Mouse (Mus musculus) right cerebral cortex, adult 18-20 months (tissue): ENCODE measurements at regions not wholly inside any gene's neighbourhood (a gene's known extent, or its start where the extent isn't known, plus 50 kb on each side); places are given as distances from the start of the nearest gene placed in this dataset.
A peak's percentile ranks its signal among the peaks of the same experiment; 100 is the strongest.

Experiments used
- DNase-seq: peaks from one replicate; pipeline ENCODE4 v3.0.0; 2022; ENCODE audit warnings: mixed read lengths

DNA sequence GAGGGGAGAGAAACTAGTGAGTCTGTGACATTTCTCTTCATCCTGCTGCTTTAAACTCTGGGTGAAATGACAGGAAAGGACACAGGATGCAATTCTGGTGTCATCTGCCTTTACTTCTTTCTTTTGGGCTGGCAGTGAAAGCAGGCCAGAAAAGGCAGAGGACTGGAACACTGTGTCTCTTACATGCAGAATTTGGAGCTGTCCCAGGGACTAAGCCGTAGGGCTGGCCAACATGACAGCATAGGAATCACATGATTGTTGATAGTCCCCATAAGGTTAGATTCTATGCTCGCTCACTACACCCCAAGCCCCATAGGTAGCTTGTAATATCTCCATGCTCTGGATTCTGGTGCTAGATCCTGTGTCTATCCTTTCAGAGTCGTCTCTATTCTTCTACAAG, 274.5 kb upstream of the Klf4 start:
- no peak for DNase-seq

DNA sequence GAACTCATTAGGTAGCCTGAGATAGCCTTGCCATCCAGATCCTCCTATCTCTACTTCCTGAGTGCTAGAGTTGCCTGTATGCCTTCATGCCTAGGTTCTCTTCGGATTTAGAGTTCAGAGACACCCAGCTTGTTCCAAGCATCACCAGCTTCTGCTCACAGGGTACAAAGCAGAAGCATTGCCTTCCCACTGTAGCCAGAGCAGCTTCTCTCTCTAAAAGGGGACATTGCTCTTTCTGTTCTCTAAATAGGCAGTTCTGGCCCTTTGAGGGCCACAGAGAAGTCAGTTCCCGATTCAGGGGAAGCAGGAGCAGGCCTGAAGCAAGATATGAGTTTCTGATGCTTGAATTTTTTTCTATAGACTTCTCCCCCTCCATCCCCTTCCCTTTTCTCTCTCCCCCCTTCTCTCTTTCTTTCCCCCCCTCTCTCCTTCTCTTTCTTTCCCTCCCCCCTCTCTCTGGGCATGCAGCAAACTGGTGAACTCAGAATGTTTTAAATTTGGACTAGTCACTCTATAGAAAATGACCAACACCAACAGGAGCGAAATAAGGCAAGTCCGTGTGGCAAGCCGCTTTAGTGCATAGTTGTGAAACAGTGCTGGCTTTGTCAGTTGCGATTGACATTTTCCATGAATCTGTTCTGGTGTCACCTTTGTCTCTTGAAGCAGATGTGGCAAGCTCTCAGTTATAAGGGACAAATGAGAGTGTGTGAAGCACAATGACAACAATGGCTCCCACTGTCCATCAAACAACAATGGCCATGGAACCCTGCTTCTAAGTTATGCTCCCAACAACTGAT, 273.2 kb upstream of the Klf4 start:
- DNase-seq: no peak

DNA sequence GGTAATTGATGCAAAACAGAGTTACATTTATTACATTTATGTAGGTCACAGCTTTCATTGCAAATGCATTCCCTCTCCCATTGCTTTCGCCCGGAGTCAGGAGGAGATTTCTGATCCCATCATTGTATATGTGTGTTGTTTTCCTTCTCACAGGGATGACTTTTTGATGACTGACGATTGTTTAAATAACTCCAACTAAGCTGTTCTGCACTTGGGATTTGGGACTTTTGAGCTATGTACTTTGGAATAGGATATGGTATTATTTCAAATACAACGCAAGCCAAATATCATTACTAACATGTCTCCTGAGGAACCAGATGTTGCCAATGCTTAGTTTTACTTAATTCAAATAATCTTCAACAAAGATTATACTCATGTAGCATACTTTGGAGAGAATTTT, 269.8 kb upstream of the Klf4 start:
- no peak for DNase-seq

DNA sequence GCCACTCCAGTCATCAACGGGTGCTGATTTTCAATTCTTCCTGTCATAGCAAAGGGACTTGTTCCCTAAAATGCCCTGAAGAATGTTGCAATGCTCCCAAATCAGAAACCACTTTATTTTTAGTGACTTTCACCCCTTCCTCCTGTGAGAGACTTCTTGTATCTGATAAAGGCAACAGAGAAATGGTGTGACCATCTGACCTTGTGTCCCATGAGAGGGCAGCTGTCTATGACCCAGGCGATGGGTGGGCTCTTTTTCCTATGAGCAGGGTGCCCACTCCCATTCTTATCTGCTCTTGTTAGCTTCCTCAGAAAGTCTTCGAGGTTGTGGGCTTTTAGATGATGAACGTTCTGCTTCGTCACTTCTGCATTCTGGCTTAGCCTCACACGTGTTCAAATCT, 265.8 kb upstream of the Klf4 start:
- no peak for DNase-seq

DNA sequence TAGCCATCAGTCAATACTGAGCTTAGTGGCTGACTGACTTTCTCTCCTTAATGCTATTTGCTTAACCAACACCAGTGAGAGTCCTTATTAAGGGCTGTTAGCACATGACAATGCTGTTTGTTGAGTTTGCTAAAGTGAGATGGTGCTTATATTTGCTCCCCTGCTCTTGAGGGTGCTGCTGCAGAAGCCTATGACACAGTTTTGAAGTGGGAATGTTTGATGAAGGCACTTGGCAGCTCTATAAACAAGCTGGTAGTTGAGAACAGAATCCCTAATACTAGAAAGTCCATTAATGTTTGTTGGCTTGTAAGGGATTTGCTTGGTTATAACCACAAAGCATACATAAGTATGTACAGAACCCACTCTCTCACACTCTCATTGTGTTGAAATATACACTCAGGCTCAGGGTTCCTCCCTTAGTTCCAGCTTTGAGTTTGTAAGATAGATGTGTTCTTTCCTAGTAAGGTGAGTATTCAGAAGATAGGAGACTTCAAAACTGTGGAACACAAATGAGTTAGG, 249.1 kb upstream of the Klf4 start:
- DNase-seq: no peak

DNA sequence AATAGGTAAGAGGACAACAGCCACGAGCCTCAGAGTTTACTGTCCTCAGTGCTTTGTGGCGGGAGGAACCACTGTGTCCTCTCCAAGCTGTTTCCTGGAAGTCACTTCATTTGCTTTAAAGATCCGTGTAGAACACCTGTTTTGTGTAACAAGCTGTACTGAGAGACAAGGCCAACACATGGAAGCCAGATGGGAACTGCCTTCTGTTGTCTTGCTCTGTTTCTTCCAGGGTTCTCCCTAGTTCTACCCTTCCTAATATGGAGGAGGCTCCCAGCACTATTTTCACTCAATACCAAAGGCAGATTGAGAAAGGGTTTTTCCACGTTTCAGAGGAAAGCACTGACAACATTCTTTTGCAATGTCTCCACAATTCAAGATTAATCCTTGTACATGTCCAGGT, 247.3 kb upstream of the Klf4 start:
- no peak for DNase-seq

DNA sequence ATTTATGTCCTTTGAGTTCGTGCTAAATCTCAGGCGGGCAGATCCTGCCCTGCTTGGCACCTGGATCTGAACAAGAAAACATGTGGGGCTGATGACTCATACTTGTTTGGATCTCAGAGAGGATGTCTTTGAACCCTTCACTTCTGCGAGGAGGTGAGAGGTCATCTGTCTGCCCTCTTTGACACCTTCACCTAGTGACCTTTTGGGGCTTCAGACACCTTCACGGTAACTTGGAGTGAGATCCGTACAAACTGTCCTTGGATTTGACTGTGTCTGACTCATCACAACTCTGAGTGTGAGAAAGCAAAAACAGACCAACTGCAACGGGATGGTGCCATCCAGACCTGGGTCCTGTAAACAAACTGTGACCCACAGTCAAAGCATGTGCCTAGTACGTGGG, 243.6 kb upstream of the Klf4 start:
- no peak for DNase-seq

DNA sequence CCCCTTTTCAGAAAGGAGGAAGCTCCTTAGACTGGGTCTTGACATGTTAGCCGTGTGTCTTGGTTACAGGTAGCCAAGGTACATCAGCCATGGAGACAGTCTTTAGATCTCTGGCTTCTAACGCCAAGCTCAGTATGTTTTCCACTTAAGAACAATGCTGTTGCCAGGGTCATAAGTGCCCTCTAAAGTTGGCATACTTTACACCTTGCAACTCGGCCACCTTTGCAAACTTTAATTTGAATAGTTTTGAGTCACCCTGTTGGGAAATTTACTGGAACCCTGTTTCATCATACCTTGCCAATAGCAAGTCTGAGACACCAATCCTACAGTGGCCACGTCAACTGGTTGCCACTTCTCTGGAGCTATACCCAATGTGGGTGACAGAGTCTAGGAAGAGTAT, 242.3 kb upstream of the Klf4 start:
- no peak for DNase-seq

DNA sequence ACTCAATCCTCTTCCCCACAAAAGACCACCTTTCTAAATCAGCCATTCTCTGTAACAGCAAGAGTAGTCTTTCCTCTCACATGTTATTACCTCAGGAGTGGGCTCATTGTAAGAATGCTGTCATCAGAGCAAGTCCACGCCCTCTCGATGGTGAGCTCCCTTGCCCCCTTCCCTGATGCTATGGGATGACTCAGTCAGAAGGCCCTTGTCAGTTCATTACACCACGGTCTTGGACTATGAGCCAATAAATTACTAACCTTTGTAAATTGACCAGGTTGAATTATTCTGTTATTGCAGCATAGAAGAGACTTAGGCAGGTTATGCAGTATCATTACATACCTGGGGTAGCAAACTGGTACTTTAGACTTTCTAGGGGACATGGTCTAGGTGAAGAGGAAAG, 237.4 kb upstream of the Klf4 start:
- no peak for DNase-seq

DNA sequence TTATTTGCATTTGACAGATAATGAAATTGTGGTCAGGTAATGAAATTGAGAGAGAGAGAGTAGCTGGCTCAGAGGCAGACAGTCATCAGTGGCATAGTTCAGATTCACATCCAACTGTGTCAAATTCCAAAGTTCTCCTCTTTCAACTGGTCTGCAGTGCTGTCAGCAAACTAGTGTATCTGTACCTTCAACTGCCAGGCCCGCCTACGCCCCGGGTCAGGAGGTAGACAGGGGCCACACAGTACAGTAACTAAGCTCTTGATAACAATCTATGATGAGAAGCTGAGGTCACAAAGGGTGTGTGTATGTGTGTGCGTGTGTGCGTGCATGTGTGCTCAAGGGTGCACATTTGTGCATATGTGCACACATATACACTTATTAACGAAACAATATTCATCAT, 236.1 kb upstream of the Klf4 start:
- DNase-seq: no peak

DNA sequence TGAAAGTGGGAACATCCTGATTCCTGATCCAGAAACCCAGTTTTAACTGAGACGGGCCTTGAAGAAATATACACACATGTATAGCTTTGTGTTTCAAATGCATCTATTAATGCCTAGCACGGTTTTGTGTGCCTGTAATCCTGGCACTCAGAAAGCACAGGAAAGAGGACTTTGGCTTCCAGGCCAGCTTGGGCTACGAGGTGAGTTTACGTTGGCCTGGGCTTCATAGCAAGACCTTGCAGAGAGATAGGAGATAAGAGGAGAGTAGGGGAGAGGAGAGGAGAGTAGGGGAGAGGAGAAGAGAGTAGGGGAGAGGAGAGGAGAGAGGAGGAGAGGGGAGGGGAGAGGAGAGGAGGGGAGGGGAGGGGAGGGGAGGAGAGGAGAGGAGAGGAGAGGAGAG, 234.9 kb upstream of the Klf4 start:
- DNase-seq: no peak

DNA sequence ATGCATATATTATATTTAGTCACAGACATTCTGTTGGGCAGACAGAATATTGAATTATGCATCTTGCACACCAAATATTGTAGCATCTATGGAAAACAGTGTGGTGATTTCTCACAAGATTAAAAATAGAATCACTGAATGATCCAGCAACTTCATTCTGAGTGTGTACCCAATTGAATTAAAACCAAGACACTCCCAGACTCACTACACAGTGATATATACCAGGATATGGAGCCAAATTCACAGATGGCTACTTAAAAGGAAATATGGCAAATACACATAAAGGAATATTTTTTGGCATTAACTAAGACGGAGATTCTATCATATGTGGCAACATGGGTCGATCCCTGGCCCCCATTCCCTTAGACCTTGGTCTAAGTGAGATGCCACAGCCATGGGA, 233.5 kb upstream of the Klf4 start:
- DNase-seq: no peak

DNA sequence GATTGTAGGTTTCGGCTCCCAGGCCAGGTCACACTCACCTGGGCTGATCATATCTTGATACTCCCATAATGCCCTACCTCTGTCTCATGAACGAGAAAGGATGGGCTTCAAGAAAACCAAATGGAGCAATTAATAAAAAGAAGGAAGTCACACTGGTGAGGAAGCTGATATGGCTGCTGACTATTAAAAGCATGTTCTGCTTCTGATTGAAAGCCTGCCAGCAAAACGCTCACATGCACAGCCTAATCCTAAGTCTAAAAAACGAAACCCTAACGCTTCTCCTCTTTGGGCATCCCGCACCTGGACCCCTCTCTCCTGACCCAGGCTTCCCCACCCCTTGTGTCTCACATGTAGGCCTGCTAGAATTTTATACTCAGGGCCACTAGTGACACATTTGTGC, 230.8 kb upstream of the Klf4 start:
- no peak for DNase-seq

DNA sequence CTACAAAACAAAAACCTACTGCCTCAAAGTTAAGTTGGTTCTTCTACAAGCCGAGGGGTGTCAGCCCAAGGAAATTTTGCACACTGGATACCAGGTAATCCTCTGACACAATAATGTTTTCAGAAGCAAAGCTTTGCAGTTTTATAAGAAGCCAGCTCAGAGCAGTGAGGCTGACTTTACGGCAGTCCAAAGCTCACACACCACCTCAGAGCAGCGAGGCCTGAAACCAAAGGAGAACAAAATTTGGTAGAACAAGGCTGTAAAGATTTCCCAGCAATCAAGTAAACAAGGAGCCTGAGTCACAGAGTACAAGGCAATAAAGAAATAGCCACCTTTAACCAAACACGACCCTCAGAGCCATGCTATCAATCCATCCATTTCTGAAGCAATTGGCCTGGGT, 230.1 kb upstream of the Klf4 start:
- no peak for DNase-seq

DNA sequence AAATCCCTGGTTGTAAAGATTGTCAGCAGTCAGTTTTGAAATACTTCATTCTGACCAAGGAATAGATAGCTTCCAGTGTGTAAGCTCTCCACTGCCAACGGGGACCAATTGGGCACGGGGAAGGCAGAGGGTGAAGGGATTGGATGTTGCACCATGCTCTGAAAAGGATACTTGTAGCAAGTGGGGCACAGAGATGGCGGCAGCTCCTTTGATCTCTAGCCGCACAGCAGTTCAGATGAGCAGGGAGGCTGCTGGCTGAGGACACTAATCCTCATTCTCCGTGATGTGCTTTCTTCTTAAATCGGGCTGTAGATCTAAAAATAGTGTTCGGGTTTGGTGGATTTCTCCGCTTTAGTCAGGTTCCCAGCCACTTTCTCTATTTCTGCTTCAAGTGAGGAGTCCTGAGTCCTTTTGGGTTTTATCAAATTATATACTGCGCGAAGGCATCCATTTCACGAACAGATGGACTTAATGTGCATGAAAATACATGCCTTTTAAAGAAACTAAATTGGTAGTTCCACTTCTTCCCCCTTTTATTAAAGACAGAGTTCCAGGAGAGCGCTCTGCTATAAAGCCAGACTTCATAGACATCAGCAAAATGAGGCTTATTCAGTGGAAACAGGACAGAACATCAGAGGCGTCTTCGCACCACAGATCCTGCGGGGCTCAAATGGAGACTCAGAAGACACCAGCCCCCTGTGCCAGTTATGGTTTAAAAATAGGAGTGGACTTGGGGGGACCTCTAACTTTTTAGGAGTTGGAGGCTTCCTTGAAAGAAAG, 225.1 kb upstream of the Klf4 start:
- no peak for DNase-seq

DNA sequence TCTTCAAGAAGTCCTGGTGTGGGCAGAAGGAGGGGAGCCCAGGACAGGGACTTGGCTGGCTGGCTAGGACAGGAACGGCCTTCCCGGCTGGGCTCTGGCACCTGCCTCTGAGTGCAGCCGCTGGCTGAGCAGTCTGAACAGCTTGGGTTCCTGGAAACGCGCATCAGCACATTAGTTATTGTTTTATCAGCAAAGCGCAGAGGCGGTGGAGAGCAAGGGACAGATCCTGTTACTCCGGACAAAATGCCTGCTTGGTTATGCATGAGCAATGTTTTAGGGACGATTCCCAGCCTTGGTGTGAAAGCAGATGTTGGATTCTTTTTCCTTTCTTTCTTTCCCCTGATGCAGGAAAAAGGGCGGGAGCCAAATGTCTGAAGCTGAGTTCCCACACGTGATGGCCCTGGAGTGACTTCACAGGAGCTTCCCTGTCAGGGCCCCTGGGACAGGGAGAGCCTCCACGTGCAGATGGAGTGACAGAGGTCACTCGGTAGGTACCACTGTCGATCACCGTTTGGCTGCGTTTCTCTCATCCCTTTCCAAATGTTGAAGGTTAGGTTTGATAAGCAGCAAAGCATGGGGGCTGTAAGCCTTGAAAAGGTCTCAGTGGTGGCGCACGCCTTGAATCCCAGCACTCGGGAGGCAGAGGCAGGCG, 217.8 kb upstream of the Klf4 start:
- no peak for DNase-seq

DNA sequence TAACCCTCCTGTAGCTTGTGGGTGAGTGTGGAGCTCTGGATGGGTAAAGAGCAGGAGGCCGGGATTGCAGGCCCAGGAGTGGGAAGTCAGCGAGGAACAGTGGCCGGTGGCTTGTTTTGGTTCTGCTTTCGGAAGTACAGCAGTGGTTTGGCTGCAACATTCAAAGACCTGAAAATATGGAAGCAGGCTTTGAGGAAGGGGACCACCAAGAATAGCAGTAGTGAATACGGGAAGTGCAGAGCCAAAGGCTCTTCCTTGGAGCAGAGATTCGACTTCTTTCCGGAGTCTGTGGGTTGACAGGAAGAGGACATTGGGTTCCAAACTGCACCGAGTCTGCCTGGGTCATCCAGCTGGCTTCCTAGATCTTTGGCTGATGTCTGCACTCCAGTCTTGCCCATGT, 209.1 kb upstream of the Klf4 start:
- no peak for DNase-seq

DNA sequence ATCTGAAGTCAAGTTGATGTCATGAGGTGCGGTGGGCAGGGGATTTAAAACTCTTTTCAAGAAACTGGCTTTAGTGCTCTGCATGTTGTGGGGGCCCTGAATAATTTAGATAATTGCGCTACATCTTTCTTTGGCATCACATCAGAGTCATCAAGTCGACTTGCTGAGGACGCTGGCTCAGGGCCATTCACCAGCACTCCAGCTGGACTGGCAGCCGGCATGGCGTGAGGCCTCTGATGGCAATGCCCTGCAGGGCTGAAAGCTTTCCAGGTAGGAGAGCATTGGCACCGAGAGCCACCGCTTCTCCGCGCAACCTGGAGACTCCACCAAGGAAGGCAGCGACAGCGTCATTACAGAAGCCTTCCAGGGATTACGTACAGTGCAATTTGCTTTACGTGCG, 207.8 kb upstream of the Klf4 start:
- no peak for DNase-seq

DNA sequence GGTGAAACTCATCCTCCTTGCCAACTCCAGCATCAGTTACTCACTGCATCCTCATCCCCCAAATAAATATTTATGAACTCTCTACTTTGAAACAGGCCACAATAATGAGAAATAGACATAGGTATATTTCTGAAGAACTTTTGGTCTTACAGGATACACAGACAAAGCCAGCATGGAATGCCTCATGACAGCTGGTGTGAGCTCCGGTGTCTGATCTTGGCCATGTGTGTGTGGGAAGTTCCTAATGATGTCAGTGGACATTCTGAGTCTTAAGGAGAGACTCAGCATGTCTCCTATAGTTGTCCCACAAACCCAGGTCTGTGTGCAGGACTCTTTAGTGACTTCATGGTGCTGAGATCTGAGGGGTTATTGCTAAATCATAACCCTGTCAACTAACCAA, 206.4 kb upstream of the Klf4 start:
- no peak for DNase-seq

DNA sequence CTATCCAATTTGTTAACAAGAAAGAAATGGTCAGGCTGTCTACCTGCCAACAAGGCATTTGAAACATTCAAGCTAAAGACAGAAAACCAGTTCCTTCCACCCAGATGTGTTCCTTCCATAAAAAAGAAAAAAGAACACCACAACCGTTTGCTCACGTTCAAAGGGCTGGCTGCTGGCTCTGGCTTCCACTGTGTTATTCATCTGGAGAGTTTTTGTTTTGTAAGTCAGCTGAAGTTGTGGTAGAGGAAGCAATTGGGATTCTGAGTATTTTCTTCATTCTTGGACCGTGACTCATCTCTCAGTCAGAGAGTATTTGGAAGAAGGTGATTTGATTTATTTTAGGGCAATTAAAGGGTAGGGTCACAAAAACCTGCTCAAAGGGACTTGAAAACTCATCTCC, 203.2 kb upstream of the Klf4 start:
- DNase-seq: no peak

DNA sequence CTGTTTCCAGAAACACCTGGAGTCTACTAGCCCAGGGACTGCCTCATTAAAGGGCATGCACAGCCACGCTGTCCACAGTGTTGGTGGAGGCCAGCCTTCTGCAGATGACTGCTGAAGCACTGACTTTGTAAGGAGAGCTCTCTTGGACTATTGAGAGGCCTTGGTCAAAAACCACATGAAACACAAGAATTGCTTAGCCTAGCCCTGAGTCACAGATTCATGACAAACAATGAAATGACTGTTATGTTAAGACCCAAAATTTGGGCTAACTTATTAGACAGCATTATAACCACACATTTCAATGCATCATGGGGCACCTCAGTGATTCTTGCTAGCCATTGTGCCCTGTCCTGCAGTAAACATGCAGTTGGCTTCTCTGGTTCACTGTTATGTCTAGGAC, 202.1 kb upstream of the Klf4 start:
- no peak for DNase-seq

DNA sequence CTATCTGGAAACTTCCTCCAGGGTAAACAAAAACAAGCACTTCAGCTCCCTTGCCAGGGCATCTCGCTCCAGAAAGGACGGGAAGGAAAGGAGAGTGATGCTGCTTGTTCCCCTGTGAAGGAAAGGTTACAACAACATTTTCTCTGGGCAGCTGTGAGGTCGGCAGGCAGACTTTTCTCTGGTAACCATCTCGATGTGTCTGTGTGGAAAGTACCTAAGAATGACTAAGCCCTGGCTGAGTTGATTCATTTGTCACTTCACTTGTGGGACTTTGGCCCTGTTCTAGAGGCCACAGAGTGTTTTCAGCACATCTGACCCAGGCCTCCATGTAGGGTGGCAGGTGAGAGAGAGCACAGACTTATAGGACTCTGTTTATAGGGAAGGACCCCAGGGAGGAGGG, 201.0 kb upstream of the Klf4 start:
- no peak for DNase-seq

DNA sequence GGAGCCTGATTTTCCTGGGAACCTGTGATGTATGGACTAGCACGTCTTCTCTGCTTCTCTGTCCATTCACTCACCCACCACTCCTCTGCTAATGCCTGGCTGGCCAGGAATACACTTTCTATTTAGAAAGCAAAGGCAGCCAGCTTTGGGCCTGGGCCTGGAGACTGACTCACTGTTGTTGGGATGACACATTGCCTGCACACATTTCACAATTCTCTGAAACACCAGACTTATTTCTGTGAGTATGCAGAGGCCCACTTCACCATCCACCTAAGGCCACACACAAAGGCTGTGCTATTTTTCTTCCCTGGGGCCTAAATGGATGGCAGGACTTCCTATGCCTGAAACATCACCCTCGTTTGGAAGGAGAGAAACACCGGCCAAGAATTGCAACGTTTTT, 199.7 kb upstream of the Klf4 start:
- DNase-seq: peak; percentile 79

DNA sequence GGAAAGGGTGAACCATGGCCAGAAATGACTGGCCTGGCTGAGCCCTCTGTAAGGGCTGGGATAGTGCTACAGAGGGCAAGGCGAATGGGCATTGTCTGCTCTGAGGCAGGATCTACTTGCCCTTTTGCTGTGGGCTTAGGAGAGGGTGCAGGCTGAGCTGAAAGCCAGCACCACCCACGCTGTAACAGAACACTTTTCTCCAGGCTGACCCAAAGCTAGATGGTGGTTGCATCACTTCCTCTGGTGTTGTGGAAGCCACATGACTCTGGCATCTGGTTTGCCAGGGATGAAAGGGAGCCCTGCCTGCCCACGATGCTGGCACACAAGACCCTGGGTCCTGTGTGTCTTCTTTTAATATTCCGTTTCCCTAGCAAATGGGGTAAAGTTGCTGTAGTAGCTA, 198.0 kb upstream of the Klf4 start:
- no peak for DNase-seq
